Mouse (Mus musculus): ENCODE data around the gene Ucn3.

The Ucn3 gene

GRCm38 (mm10) chr13:3895397-3895980, 49.7 kb downstream of the Ucn3 start:
- in situ Hi-C loops (cut with MboI; ENCODE audit: low pct_unique_long_range_greater_than_20kb in 1 of 2, low sequenced_read_pairs in 2 of 2, unreplicated experiment in 1 of 2): loop anchor here (10.0 to 25.0 kb wide), 2 partner anchors 231 to 233 kb away; no protein-coding TSS in a partner anchor

- in situ Hi-C loops (cut with MboI; ENCODE audit: low pct_unique_long_range_greater_than_20kb in 1 of 2, low sequenced_read_pairs in 2 of 2, unreplicated experiment in 1 of 2): loop anchor here (10.0 to 25.0 kb wide), 2 partner anchors 230 to 232 kb away; no protein-coding TSS in a partner anchor
These were observed 50.6 kb downstream of the Ucn3 start for GRCm38 (mm10) chr13:3894549-3894948.

GRCm38 (mm10) chr13:3893126-3893734, 51.9 kb downstream of the Ucn3 start:
- in situ Hi-C loops (cut with MboI; ENCODE audit: low pct_unique_long_range_greater_than_20kb in 1 of 2, low sequenced_read_pairs in 2 of 2, unreplicated experiment in 1 of 2): loop anchor here (10.0 to 25.0 kb wide), 2 partner anchors 228 to 231 kb away; no protein-coding TSS in a partner anchor

GRCm38 (mm10) chr13:3892601-3893000, 52.5 kb downstream of the Ucn3 start:
- in situ Hi-C loops (cut with MboI; ENCODE audit: low pct_unique_long_range_greater_than_20kb in 1 of 2, low sequenced_read_pairs in 2 of 2, unreplicated experiment in 1 of 2): loop anchor here (10.0 to 25.0 kb wide), 2 partner anchors 228 to 230 kb away; no protein-coding TSS in a partner anchor

- in situ Hi-C loops (cut with MboI; ENCODE audit: low pct_unique_long_range_greater_than_20kb in 1 of 2, low sequenced_read_pairs in 2 of 2, unreplicated experiment in 1 of 2): loop anchor here (10.0 to 25.0 kb wide), 2 partner anchors 227 to 229 kb away; no protein-coding TSS in a partner anchor
These were observed 53.6 kb downstream of the Ucn3 start for GRCm38 (mm10) chr13:3891479-3892087.
